Mouse (Mus musculus) liver, embryonic 14.5 days (tissue): ENCODE measurements around the gene Mtg2.

Experiments
- CTCF ChIP-seq: IDR thresholded peaks from 2 replicates; pipeline ENCODE4 v1.5.1; 2016; ENCODE audit warnings: antibody characterized with exemption, low read depth, control low read depth
- EP300 ChIP-seq: IDR thresholded peaks from 2 replicates; pipeline ENCODE4 v1.6.1; 2016; ENCODE audit warnings: antibody characterized with exemption, low read depth

DNA sequence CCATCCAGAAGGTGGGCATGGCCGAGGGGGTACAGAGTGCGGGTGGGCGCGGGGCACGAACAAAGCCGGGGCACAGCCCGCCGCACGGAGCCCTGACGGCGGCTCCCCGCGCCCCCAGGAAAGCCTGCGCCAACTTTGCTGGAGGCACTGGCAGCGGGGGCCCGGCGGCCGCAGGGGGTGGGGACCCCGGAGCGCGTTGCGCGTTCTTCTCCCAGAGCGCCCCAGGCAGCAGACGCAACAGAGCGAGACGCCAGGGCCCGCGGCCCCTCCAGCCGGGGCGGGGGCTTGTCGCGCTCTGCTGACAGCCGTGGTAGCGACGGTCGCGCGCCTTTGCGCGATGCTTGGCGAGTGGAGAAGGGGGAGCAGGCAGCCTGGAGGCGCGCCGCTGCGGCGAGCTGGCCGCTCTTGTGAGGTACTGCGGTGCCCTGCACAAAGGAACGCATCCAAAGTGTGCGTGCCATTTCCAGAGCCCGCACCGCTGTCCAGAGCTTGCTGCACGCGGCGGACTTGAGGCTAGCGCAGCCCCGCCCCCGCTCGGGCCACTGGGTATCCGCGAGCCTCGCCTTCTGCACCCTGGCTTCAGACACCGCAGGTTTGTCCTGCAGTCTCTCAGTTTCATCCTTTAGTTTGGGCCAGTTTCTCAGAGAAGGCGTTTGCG, 27.4 kb upstream of the Mtg2 start:
- TF ChIP-seq CTCF (no peak), EP300 (no peak)
